Mouse (Mus musculus): ENCODE results near the gene Csnk1d.

GRCm38 (mm10) chr11:120990126-120990781 lies 876 bp downstream of the Csnk1d start:
- no peak for TF ChIP-seq POLR2A (IDR thresholded peaks at IDR 0.05; ENCODE audit: borderline replicate concordance, low read depth, low read length)
- TF ChIP-seq CTCF (IDR thresholded peaks at IDR 0.05; ENCODE audit: low read depth, low read length): no peak
